Mouse (Mus musculus) C2C12 (cell line): ENCODE data around the gene A3galt2. TPM values are rescaled to one million over a fixed set of nuclear protein-coding genes. Genes with fewer than 3 reads are reported as not detected.

Experiments used
- H3K27me3 ChIP-seq: one replicate; pipeline ENCODE4 v1.6.1; 2011; ENCODE audit not compliant: control insufficient read depth, insufficient read depth, insufficient read length
- H3K36me3 ChIP-seq: one replicate; pipeline ENCODE4 v1.6.1; 2011; ENCODE audit not compliant: control insufficient read depth, insufficient read depth
- H3K4me3 ChIP-seq: one replicate; pipeline ENCODE4 v1.5.1; 2011; ENCODE audit warnings: mild to moderate bottlenecking, control low read depth; ENCODE audit not compliant: poor library complexity, insufficient read depth, severe bottlenecking
- H3K79me2 ChIP-seq: one replicate; pipeline ENCODE4 v1.6.1; 2011; ENCODE audit not compliant: control insufficient read depth, insufficient read depth
- H3K79me3 ChIP-seq: one replicate; pipeline ENCODE4 v1.6.1; 2011; ENCODE audit warnings: low read depth, control low read depth
- H3ac ChIP-seq: one replicate; pipeline ENCODE3; 2011; ENCODE audit warnings: low read depth; ENCODE audit not compliant: control insufficient read depth, insufficient read length
- CEBPB ChIP-seq: IDR thresholded peaks from one replicate; pipeline ENCODE4 v1.6.1; 2011; ENCODE audit warnings: low read depth, mild to moderate bottlenecking, control low read depth, moderate library complexity
- CTCF ChIP-seq: IDR thresholded peaks from one replicate; pipeline ENCODE4 v1.5.1; 2011; ENCODE audit not compliant: control insufficient read depth, insufficient read depth, insufficient read length
- FOSL1 ChIP-seq: IDR thresholded peaks from one replicate; pipeline ENCODE4 v1.8.0; 2011; ENCODE audit warnings: mild to moderate bottlenecking, low read length; ENCODE audit not compliant: poor library complexity, insufficient read depth, severe bottlenecking
- MAX ChIP-seq: IDR thresholded peaks from one replicate; pipeline ENCODE4 v1.6.1; 2011; ENCODE audit warnings: mild to moderate bottlenecking, control low read depth
- MYOD1 ChIP-seq: IDR thresholded peaks from one replicate; pipeline ENCODE4 v1.6.1; 2011; ENCODE audit warnings: low read depth; ENCODE audit not compliant: control insufficient read depth, insufficient read length
- MYOG ChIP-seq: IDR thresholded peaks from one replicate; pipeline ENCODE4 v1.6.1; 2011; ENCODE audit not compliant: control insufficient read depth, insufficient read length; ENCODE audit errors: extremely low read depth
- USF1 ChIP-seq: IDR thresholded peaks from one replicate; pipeline ENCODE4 v1.6.1; 2011; ENCODE audit warnings: low read depth, mild to moderate bottlenecking, control low read depth, moderate library complexity
- polyA plus RNA-seq: library from polyadenylated mRNA; unstranded; fragments of >200 nt; fragmentation: generic; extraction: Trizol; gene quantifications from one replicate; pipeline ENCODE4 v1.2.1, GENCODE M21; 2012; ENCODE audit warnings: missing spikeins

Gene A3galt2
- polyA plus RNA-seq, 1 experiment, result 0.15 TPM

- peaks cover 4% of the 10 kb centered on the region for H3K79me2 ChIP-seq
- TF ChIP-seq MAX (no peak), CTCF (no peak), CEBPB (no peak), USF1 (no peak), FOSL1 (no peak)
- no peak overlapping the region for H3K4me3 ChIP-seq
- no peaks in the 10 kb centered on the region for H3K27me3 ChIP-seq
- H3ac ChIP-seq, result no peak overlapping the region
- no peaks in the 10 kb centered on the region for H3K36me3 ChIP-seq
- peaks cover 3% of the 10 kb centered on the region for H3K79me3 ChIP-seq
These were observed 46.7 kb downstream of the A3galt2 start for GRCm38 (mm10) chr4:128801675-128802465.

DNA sequence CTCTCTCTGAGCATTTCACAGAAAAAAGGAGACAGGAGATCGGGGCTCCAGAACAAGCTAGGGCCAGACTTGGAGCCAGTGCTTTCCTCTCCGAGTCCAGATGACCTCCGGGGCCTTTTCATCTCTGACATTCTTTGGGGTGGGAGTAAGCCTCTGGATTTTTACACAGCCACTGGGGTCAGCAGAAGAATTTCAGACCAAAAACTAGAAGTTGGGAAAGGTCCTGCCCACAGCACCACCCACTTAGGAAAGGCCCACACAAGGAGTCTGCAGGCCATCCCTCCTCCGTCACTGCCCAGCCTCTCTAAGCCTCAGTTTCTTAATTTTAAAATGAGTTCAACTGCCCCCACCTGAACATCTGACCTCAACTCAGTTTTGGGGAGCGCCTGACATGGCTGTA, 48.4 kb downstream of the A3galt2 start:
- Histone ChIP-seq H3K4me3 (no peak overlapping the region), H3K79me2 (peaks cover 4% of the 10 kb centered on the region), H3K36me3 (no peaks in the 10 kb centered on the region), H3K27me3 (no peaks in the 10 kb centered on the region), H3K79me3 (peaks cover 3% of the 10 kb centered on the region), H3ac (no peak overlapping the region)
- no peak for TF ChIP-seq FOSL1
- TF ChIP-seq MAX, result no peak
- no peak for TF ChIP-seq MYOD1
- no peak for TF ChIP-seq USF1
- TF ChIP-seq MYOG, result no peak
- no peak for TF ChIP-seq CEBPB
- no peak for TF ChIP-seq CTCF

- H3K4me3 ChIP-seq, result peak overlapping the region; percentile 43
- peaks cover 4% of the 10 kb centered on the region for H3K79me2 ChIP-seq
- peaks cover 3% of the 10 kb centered on the region for H3K79me3 ChIP-seq
- H3ac ChIP-seq, result no peak overlapping the region
- H3K36me3 ChIP-seq, result no peaks in the 10 kb centered on the region
- TF ChIP-seq MYOG (no peak), FOSL1 (no peak), CEBPB (no peak)
- H3K27me3 ChIP-seq, result no peaks in the 10 kb centered on the region
These were observed 49.4 kb downstream of the A3galt2 start for GRCm38 (mm10) chr4:128804426-128805149.

GRCm38 (mm10) chr4:128805150-128806042, 50.2 kb downstream of the A3galt2 start:
- peak overlapping the region; percentile 80 for H3ac ChIP-seq
- H3K27me3 ChIP-seq, result no peaks in the 10 kb centered on the region
- TF ChIP-seq USF1, result no peak
- TF ChIP-seq CTCF, result no peak
- no peak for TF ChIP-seq CEBPB
- no peak for TF ChIP-seq MAX
- no peak for TF ChIP-seq FOSL1
- peak overlapping the region; percentile 43 for H3K4me3 ChIP-seq
- no peaks in the 10 kb centered on the region for H3K36me3 ChIP-seq
- H3K79me3 ChIP-seq, result peaks cover 3% of the 10 kb centered on the region
- H3K79me2 ChIP-seq, result peaks cover 4% of the 10 kb centered on the region

DNA sequence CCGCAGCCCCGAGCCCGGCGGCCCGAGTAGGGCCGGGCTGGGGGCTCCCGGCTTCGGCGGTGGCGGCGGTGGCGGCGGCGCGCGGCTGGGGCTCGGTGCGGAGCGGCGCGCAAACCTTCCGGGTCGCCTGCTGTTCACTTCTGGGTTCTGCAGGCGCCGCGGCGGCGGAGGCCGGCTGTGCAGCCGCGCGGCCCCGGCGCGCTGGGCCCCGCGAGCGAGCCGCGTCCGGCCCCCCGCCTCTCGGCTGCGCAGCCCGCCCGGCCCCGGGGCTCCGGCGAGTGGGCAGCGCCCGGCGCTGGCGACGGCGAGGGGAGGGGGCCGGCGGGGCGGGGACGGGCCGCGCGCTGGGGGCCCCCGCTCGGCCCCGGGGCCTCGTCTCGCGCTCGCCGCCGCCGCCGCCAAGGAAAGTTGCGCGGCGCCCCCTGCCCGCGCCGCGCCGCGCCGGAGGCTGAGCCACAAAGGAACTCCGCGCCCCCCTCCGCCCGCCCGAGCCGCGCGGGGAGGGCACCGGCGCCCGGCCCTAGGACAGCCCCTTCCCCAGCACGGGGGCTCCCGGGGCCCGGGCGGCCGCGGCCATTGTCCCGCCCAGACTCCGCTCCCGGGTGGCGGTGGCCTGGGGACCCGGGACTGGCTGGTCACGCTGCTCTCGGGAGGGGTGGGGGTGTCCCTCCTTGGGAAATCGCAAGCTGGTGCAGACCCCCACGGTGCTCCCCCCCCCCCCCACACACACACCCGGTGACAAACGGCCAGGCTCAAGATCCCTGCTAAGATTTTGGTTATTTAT, 51.1 kb downstream of the A3galt2 start, which contains the start of gene Zfp362:
Zfp362 (minus strand) TSS at position 3 of the 784 bp plus-strand sequence.
- TF ChIP-seq CEBPB, result no peak
- TF ChIP-seq MYOD1, result no peak
- no peak for TF ChIP-seq FOSL1

More for the DNA sequence above, 51.1 kb downstream of the A3galt2 start, which contains the start of gene Zfp362:
- peak within 1 kb of the TSS; percentile 43 for H3K4me3 ChIP-seq
- peaks cover 4% of the 10 kb centered on the region for H3K79me2 ChIP-seq
- H3K36me3 ChIP-seq, result no peaks in the 10 kb centered on the region
- peaks cover 3% of the 10 kb centered on the region for H3K79me3 ChIP-seq
- no peaks in the 10 kb centered on the region for H3K27me3 ChIP-seq
- H3ac ChIP-seq, result peak within 1 kb of the TSS; percentile 80
